Mouse (Mus musculus): ENCODE data around the gene Methig1.
"Not testable (repeated sequence)": the region's sequence is repeated elsewhere in the genome, so short reads cannot be mapped to it uniquely, and the experiment has no call there.

Methig1 gene

DNA sequence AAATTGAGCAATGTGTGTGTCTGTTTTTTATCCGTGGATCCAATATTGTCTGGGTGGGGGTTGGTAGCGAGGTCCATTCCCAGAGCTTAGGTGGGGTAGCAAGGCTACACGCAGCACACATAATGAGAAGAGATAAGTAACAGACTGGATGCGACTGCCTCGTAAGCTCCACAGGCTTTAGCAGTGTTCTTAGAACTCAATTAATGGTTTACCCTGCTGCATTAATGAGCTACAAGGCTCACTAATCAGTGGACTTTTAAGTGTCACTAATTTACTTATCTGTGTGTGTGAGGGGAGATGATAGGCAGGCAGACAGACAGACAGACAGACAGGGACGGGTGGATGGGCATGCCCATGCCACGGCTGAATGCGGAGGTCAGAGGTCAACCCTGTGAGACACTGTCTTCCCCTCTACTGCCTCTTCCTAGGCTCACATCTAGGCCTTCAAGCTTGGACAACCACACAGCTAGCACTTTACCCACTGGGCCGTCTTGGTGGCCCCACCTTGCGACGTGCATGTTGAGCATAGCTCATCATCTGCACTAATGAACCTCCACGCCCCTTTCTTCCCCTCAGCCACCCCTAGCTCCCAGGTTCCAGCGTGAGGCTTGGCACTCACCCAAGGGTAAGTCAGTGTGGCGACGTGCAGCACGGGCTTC, 47.8 kb downstream of the Methig1 start:
- DNase-seq: no peak

GRCm38 (mm10) chr15:100401811-100402210, 48.9 kb downstream of the Methig1 start:
- DNase-seq: no peak

DNA sequence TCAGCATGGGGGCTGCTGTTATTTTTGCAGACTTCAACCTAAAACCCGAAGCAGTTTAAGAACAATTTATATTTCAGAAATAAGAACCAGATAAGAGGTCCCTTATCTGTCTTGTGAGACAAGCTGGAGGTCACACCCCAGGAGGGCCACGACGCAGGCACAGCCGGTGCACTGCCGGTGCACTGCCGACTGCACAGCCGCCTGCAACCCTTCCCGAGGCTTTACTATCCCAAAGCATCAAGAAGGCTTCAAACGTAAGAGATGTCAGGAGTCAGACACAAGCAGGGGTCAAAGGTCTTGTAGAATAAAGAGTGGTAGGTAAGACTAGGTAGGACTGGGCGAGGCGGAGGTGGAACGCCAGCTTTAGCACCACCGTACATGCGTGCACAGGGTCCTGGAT, 49.4 kb downstream of the Methig1 start:
- DNase-seq: no peak

GRCm38 (mm10) chr15:100402798-100403197, 49.8 kb downstream of the Methig1 start:
- DNase-seq: no peak

- no peak for DNase-seq
These were observed 50.5 kb downstream of the Methig1 start for GRCm38 (mm10) chr15:100403318-100404000.

- no peak for DNase-seq
These were observed 53.1 kb downstream of the Methig1 start for GRCm38 (mm10) chr15:100406088-100406487.

DNA sequence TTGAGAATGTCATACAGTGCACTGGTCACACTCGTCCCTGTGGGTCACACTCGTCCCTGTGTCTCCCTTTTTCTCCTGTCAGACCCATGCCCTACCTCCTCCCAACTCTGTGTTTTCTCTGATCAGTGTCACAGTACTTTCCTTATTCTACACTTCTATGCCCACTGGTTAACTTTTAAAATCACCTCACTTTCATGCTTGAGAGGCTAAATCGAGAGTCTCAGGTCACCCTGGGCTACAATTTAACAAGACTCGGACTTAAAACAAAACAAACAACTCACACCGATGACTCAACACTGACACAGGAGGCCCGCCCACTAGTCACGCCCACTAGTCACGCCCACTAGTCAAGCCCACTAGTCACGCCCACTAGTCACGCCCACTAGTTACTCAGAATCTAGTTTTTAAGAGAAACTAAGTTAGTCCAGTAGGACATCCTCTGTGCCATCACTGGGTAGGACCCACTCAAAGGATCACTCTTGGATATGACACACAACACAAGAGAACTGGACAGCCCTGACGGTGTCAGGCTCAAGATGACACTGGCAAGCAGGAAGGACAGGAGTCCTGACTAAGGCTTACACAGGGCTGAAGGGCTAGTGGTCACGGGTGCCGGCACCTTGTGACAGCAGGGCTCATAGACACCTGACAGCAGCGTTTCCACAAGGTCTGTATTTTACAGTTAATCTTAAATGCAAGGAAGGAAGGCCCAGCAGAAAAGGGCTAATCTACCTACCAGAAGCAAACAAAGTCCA, 58.1 kb downstream of the Methig1 start:
- DNase-seq: no peak

GRCm38 (mm10) chr15:100411731-100412130, 58.8 kb downstream of the Methig1 start:
- DNase-seq: no peak

- no peak for DNase-seq
These were observed 60.4 kb downstream of the Methig1 start for GRCm38 (mm10) chr15:100413306-100413705.

DNA sequence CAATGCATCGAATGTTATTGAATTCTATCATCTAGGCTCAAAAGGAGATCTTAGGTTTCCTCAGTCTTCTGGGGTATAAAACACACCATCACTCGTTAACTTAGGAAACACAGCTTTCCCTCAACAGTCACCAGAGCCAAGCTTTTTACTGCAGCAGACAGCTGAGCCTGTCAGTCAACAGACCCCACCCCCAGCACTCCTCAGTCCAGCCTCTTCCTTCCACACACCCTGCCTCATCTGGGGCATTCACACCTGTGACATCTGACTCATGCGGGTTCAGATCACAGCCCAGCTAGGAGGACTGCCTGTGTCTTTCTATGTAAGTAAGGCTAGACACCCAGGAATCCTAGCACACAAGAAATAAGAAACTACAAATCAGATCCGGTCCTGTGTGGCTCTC, 61.1 kb downstream of the Methig1 start:
- DNase-seq: peak; percentile 72

- DNase-seq: no peak
These were observed 62.0 kb downstream of the Methig1 start for GRCm38 (mm10) chr15:100414942-100415341.

- no peak for DNase-seq
These were observed 62.7 kb downstream of the Methig1 start for GRCm38 (mm10) chr15:100415684-100416083.

- DNase-seq: no peak
These were observed 65.0 kb downstream of the Methig1 start for GRCm38 (mm10) chr15:100417854-100418450.

GRCm38 (mm10) chr15:100419311-100419710, 66.4 kb downstream of the Methig1 start:
- no peak for DNase-seq

- DNase-seq: no peak
These were observed 67.2 kb downstream of the Methig1 start for GRCm38 (mm10) chr15:100419901-100420745.

- DNase-seq: no peak
These were observed 68.3 kb downstream of the Methig1 start for GRCm38 (mm10) chr15:100421059-100421757.

DNA sequence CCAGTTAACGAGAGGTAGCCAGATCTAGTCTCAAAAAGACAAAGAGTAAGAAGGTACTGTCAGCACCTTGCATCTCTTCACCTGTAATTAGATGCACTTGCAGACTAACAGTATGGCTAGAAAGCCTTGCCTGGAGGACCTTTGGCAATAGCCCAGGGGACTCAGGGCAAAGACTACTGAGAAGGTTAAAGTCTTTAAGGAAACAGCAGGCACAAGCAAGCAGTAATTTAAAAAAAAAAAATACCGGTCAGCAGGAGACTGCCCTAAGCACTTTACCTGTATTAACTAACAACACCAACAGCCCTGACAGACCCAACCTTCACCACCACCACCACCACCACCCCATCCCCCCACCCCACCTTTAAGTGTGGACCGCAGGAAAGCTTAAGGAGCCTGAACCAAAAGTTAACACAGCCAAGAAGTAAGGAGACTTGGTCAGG, 68.8 kb downstream of the Methig1 start, which contains the start of gene Gm5475:
Gene Gm5475 (plus strand): TSS at position 390 of the 440 bp plus-strand sequence.
- not testable (repeated sequence) for DNase-seq

DNA sequence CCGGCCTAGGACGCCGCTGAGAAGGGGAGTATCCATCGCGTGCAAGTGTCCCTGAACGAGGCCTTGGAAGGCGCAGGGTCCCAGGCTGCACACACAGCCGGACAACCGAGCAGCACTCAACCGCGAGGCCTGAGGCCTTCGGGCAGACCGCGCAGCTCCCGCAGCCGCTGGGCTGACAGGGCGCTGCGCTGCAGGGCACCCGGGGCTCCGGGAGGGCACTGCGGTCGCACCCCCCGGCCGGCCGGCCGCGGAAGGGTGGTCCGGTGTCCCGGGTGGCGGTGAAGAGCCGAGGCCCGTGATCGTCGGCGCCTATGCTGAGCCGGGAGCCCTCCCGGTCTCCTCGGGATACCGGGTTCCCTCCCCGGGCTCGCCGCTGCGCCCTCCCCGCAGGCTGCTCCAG, 69.5 kb downstream of the Methig1 start:
- DNase-seq: no peak

DNA sequence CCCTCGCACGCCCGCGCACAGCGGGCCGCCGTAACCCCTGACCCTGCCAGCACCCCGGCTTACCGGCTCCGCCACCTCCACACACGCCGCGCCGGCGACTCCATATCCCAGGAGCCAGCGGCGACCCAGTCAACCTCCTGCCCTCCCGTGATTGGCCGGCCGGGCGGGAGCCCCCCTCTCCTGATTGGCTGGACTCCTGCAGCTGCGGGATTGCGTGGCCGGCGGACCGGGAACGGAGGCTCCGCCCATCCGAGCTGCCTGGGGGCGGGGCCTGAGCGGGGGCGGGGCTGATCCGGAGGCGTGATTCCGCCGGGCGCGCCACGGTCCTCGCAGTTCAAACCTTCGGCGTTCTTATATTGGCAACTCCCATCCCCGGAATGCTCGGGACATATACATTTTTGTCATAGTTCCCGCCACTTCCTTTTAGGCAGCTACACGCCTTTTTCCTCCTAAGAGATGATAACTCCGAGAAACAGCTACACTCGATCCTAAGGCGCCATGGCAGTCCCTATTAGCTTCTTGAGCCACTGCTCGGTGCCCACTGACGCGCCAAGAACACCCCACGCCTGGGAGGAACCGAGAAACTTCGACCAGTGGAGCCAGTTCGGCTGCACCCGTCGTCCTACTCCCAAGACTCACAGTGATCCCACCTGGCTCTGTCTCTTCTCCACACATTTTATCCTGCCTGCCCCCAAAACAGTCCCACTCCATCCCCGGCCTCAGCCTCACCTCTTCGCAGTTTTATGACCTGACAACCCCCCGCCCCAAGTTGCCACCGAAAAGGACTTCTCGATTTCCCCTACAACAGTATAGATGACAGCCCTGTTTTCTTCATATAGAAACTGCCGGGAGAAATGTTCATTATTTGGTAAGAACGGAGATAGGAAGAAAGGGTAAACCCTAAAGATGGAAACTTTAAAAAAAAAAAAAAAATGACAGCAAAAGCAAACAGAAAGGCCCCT, 70.2 kb downstream of the Methig1 start:
- DNase-seq: peak; percentile 95

DNA sequence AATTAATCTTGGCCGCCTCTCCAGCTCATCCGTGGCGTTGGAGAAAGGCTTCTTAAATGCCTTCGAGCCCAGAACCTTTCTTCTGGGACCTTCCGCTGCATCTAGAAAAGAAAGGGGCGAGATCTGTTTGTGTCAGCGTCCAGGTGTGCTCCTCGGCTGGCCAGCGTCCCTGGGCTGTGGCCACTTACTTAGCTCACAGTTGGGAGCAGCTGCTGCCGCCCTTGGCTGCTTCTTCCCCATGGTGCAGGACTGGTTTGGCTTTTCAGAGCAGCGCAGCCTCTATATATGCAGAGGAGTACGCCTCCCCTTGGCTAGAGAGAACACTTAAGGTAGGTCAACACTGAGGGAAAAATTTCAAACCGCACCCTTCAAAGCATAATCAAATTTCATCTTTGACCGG, 71.0 kb downstream of the Methig1 start:
- no peak for DNase-seq
